8 mouse cellular contexts compared by ENCODE assay signal in the genomic region with DNA sequence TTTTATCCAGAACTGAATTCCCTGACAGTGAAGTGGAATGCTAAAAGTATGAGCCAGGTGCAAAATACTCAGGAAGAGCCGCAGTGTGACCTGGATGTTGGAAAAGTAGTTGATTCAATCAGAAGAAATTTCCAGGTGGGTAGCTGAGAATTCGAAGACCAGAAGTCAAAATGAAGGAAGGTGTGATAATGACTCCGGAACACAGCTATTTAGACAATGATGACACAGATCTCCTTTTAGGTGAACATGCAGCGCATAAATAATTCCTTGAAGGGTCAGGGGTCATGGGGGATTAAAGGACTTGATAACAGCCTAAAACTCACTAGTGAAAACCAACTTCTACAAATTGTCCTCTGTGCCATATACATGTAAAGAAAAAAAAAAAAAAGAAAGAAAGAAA. TPM values are rescaled to one million over a fixed set of nuclear protein-coding genes. Genes with fewer than 3 reads are reported as not detected.
DNase-seq lines count a peak whose midpoint lies in the region; ATAC-seq and TF ChIP-seq lines count a peak whose summit lies in the region.
"Had no signal": no experiment of that assay in that cellular context is flagged by ENCODE, and none has a peak within 500 bp of the region (broad histone marks: within the 10 kb centered on the region; RNA-seq: fewer than 3 reads in every experiment).

No protein-coding gene starts in this region.

- 91% methylated on average over 4 of the region's 4 CpGs for WGBS in intestine, embryonic 14.5 days
- 95% methylated on average over 4 of the region's 4 CpGs for WGBS in intestine, embryonic 16.5 days
- WGBS in embryonic facial prominence, embryonic 14.5 days: 95% methylated on average over 4 of the region's 4 CpGs
- WGBS in liver, embryonic 16.5 days (ENCODE audit: insufficient replicate concordance): 85% methylated on average over 4 of the region's 4 CpGs

- no peak for TF ChIP-seq RAD21 in MEL (IDR thresholded peaks at IDR 0.05; ENCODE audit: low read depth, low read length)

- no peak for TF ChIP-seq CTCF in MEL (IDR thresholded peaks at IDR 0.05 in 2 of 3, conservative IDR thresholded peaks at IDR 0.05 in 1 of 3; ENCODE audit: control insufficient read depth in 1 of 3, insufficient read depth in 1 of 3, low read depth in 2 of 3, low read length in 3 of 3, poor library complexity in 1 of 3, severe bottlenecking in 1 of 3)

- peaks cover 28% of the 10 kb centered on the region for H3K36me3 ChIP-seq in intestine, embryonic 14.5 days (ENCODE audit: control insufficient read depth, insufficient read depth, low read length)
- no peaks in the 10 kb centered on the region; the same call in 1 of the 2 replicates for H3K36me3 ChIP-seq in intestine, embryonic 16.5 days (ENCODE audit: control insufficient read depth, insufficient read depth, low read length)
- peaks cover 1 to 14% of the 10 kb centered on the region in 2 experiments; a peak in 2 of 4 replicates for H3K36me3 ChIP-seq in MEL (ENCODE audit: control insufficient read depth in 1 of 2, insufficient read depth in 2 of 2, low read length in 2 of 2)
- peaks cover 35% of the 10 kb centered on the region for H3K36me3 ChIP-seq in embryonic facial prominence, embryonic 14.5 days (ENCODE audit: control insufficient read depth, insufficient read depth, low read length)
- peaks cover 2% of the 10 kb centered on the region for H3K36me3 ChIP-seq in liver, embryonic 16.5 days (ENCODE audit: control insufficient read depth, insufficient read depth)

- H3K27ac ChIP-seq in intestine, embryonic 14.5 days (ENCODE audit: low read depth): peak overlapping the region; percentile 99; the same call in 1 of the 2 replicates
- no peak overlapping the region for H3K27ac ChIP-seq in intestine, embryonic 16.5 days (ENCODE audit: low read length)
- no peak overlapping the region for H3K27ac ChIP-seq in MEL (ENCODE audit: control insufficient read depth, low read depth, low read length)
- no peak overlapping the region; the same call in 1 of the 2 replicates for H3K27ac ChIP-seq in embryonic facial prominence, embryonic 14.5 days (replicated peaks; ENCODE audit: low read depth, low read length)
- no peak overlapping the region for H3K27ac ChIP-seq in liver, embryonic 16.5 days (ENCODE audit: low read length)

- H3K4me1 ChIP-seq in intestine, embryonic 14.5 days (replicated peaks; ENCODE audit: control insufficient read depth, insufficient read depth, low read length): peaks cover 5% of the 10 kb centered on the region; the same call in 1 of the 2 replicates
- peaks cover 5% of the 10 kb centered on the region; the same call in 1 of the 2 replicates for H3K4me1 ChIP-seq in intestine, embryonic 16.5 days (ENCODE audit: control insufficient read depth, insufficient read depth, low read length)
- H3K4me1 ChIP-seq in MEL (ENCODE audit: control insufficient read depth in 1 of 2, insufficient read depth in 2 of 2, low read length in 2 of 2): peaks cover 3 to 15% of the 10 kb centered on the region in 2 experiments; a peak in 3 of 4 replicates
- H3K4me1 ChIP-seq in embryonic facial prominence, embryonic 14.5 days (ENCODE audit: control insufficient read depth, insufficient read depth, low read length): peaks cover 8% of the 10 kb centered on the region
- H3K4me1 ChIP-seq in liver, embryonic 16.5 days (ENCODE audit: control insufficient read depth, low read depth, low read length): peaks cover 21% of the 10 kb centered on the region

- H3K4me2 ChIP-seq in intestine, embryonic 14.5 days (ENCODE audit: low read length): peak overlapping the region; percentile 55; the same call in 1 of the 2 replicates
- H3K4me2 ChIP-seq in intestine, embryonic 16.5 days (ENCODE audit: low read depth, low read length): no peak overlapping the region
- H3K4me2 ChIP-seq in embryonic facial prominence, embryonic 14.5 days (ENCODE audit: low read depth, low read length): no peak overlapping the region; the same call in 1 of the 2 replicates
- H3K4me2 ChIP-seq in liver, embryonic 16.5 days (ENCODE audit: low read depth, low read length): peak overlapping the region; percentile 93; the same call in 1 of the 2 replicates

- H3K9ac ChIP-seq in intestine, embryonic 14.5 days (ENCODE audit: low read length): no peak overlapping the region
- H3K9ac ChIP-seq in intestine, embryonic 16.5 days (ENCODE audit: low read depth, low read length): no peak overlapping the region
- peak overlapping the region; percentile 96; the same call in 1 of the 2 replicates for H3K9ac ChIP-seq in MEL (ENCODE audit: control insufficient read depth, low read depth, low read length, poor library complexity, severe bottlenecking)
- no peak overlapping the region for H3K9ac ChIP-seq in embryonic facial prominence, embryonic 14.5 days (ENCODE audit: low read depth, low read length)
- H3K9ac ChIP-seq in liver, embryonic 16.5 days (ENCODE audit: low read depth, low read length): no peak overlapping the region

- DNase-seq in intestine, embryonic 14.5 days (ENCODE audit: low spot score): no peak
- DNase-seq in MEL (ENCODE audit: low read depth, low spot score): no peak
- no peak for DNase-seq in embryonic facial prominence, embryonic 14.5 days (ENCODE audit: low spot score)
- DNase-seq in gastrocnemius, adult 18-20 months (ENCODE audit: low spot score): no peak
- no peak for DNase-seq in lung, postnatal 25 days (ENCODE audit: low spot score)

- peaks cover 19% of the 10 kb centered on the region for H3K79me2 ChIP-seq in MEL (ENCODE audit: control insufficient read depth, insufficient read depth, low read length, poor library complexity)

- H3K4me3 ChIP-seq in intestine, embryonic 14.5 days (ENCODE audit: low read depth, low read length): no peak overlapping the region
- no peak overlapping the region for H3K4me3 ChIP-seq in intestine, embryonic 16.5 days (ENCODE audit: low read length)
- H3K4me3 ChIP-seq in MEL (ENCODE audit: control insufficient read depth in 1 of 2, insufficient read depth in 1 of 2, low read depth in 2 of 2, low read length in 2 of 2): no peak overlapping the region
- 0 out of 2 replicates have a peak overlapping the region, but pooled peaks have one; percentile 75 for H3K4me3 ChIP-seq in embryonic facial prominence, embryonic 14.5 days (ENCODE audit: low read depth, low read length)
- no peak overlapping the region for H3K4me3 ChIP-seq in liver, embryonic 16.5 days (ENCODE audit: low read depth, low read length)

- TF ChIP-seq EP300 in MEL (IDR thresholded peaks at IDR 0.05; ENCODE audit: low read depth in 1 of 2, low read length in 2 of 2): no peak

- H3K9me3 ChIP-seq in intestine, embryonic 14.5 days (ENCODE audit: control insufficient read depth, low read length): no peaks in the 10 kb centered on the region
- H3K9me3 ChIP-seq in intestine, embryonic 16.5 days (ENCODE audit: control insufficient read depth, low read length): no peaks in the 10 kb centered on the region
- no peaks in the 10 kb centered on the region for H3K9me3 ChIP-seq in MEL (replicated peaks; ENCODE audit: insufficient read depth, low read length)
- H3K9me3 ChIP-seq in embryonic facial prominence, embryonic 14.5 days (ENCODE audit: control insufficient read depth, low read length): no peaks in the 10 kb centered on the region
- no peaks in the 10 kb centered on the region for H3K9me3 ChIP-seq in liver, embryonic 16.5 days (replicated peaks; ENCODE audit: control insufficient read depth, low read length)
- H3K9me3 ChIP-seq: heart, embryonic 12.5 days had no signal

- TF ChIP-seq POLR2A in MEL (IDR thresholded peaks at IDR 0.05; ENCODE audit: control insufficient read depth in 1 of 2, insufficient read depth in 1 of 2, low read depth in 1 of 2, low read length in 2 of 2, poor library complexity in 1 of 2): no peak

- no peak for ATAC-seq in intestine, embryonic 14.5 days (replicated peaks; ENCODE audit: low FRiP score, low TSS enrichment, low read depth)
- ATAC-seq in intestine, embryonic 16.5 days: no peak
- no peak for ATAC-seq in embryonic facial prominence, embryonic 14.5 days (ENCODE audit: low read depth)
- no peak for ATAC-seq in liver, embryonic 16.5 days (ENCODE audit: low read depth)

- no peaks in the 10 kb centered on the region for H3K27me3 ChIP-seq in intestine, embryonic 14.5 days (replicated peaks; ENCODE audit: control insufficient read depth, insufficient read depth, low read length)
- H3K27me3 ChIP-seq in intestine, embryonic 16.5 days (replicated peaks; ENCODE audit: control insufficient read depth, insufficient read depth, low read length): no peaks in the 10 kb centered on the region
- H3K27me3 ChIP-seq in MEL (ENCODE audit: control insufficient read depth in 1 of 2, insufficient read depth in 2 of 2, low read length in 2 of 2): no peaks in the 10 kb centered on the region
- no peaks in the 10 kb centered on the region for H3K27me3 ChIP-seq in embryonic facial prominence, embryonic 14.5 days (replicated peaks; ENCODE audit: control insufficient read depth, insufficient read depth, low read length)
- H3K27me3 ChIP-seq in liver, embryonic 16.5 days (ENCODE audit: control insufficient read depth, insufficient read depth, low read depth, low read length): no peaks in the 10 kb centered on the region
- H3K27me3 ChIP-seq: heart, embryonic 12.5 days had no signal

RNA-seq across cellular contexts. Expression of gene Bcl7b, which starts 0.6 kb away (rescaled TPM):
- 48.0 and 55.3 TPM in 2 replicates for polyA plus RNA-seq in intestine, embryonic 14.5 days (2014; fragmentation: Nextera tagmentation; extraction: Ambion mirVana)
- polyA plus RNA-seq in intestine, embryonic 16.5 days (2015; fragmentation: Nextera tagmentation; extraction: Ambion mirVana): 53.7 and 54.7 TPM in 2 replicates
- 44.6 and 45.1 TPM in 2 replicates for total RNA-seq in MEL (2012; rRNA removed)
- polyA plus RNA-seq in MEL (2012; ENCODE audit: insufficient read depth in 1 of 2, insufficient read length in 2 of 2, low read depth in 1 of 2, low replicate concordance in 2 of 2, missing spikeins in 1 of 2): 10 to 100 TPM in 1 of 2 experiments, not detected in 1; 76.0 TPM
- 44.3 and 44.4 TPM in 2 replicates for polyA plus RNA-seq in embryonic facial prominence, embryonic 14.5 days (2014; fragmentation: Nextera tagmentation; extraction: Ambion mirVana)
- polyA plus RNA-seq in liver, embryonic 16.5 days (2015; fragmentation: Nextera tagmentation; extraction: Ambion mirVana): 24.8 and 25.8 TPM in 2 replicates
- 10 to 100 TPM; 26.3 to 31.3 TPM for total RNA-seq in gastrocnemius, adult 18-20 months (2021)

RNA-seq across cellular contexts. Expression of gene Tbl2, which starts 18.0 kb away (rescaled TPM):
- 26.2 and 27.8 TPM in 2 replicates for polyA plus RNA-seq in intestine, embryonic 14.5 days (2014; fragmentation: Nextera tagmentation; extraction: Ambion mirVana)
- 26.1 and 27.4 TPM in 2 replicates for polyA plus RNA-seq in intestine, embryonic 16.5 days (2015; fragmentation: Nextera tagmentation; extraction: Ambion mirVana)
- 19.3 and 20.5 TPM in 2 replicates for total RNA-seq in MEL (2012; rRNA removed)
- 10 to 100 TPM in 1 of 2 experiments, not detected in 1; 30.3 TPM for polyA plus RNA-seq in MEL (2012; ENCODE audit: insufficient read depth in 1 of 2, insufficient read length in 2 of 2, low read depth in 1 of 2, low replicate concordance in 2 of 2, missing spikeins in 1 of 2)
- polyA plus RNA-seq in embryonic facial prominence, embryonic 14.5 days (2014; fragmentation: Nextera tagmentation; extraction: Ambion mirVana): 24.1 and 30.1 TPM in 2 replicates
- polyA plus RNA-seq in liver, embryonic 16.5 days (2015; fragmentation: Nextera tagmentation; extraction: Ambion mirVana): 11.1 and 11.6 TPM in 2 replicates
- total RNA-seq in gastrocnemius, adult 18-20 months (2021): 1 to 10 TPM; 7.0 to 7.6 TPM

RNA-seq across cellular contexts. Expression of gene Baz1b, which starts 19.6 kb away (rescaled TPM):
- polyA plus RNA-seq in intestine, embryonic 14.5 days (2014; fragmentation: Nextera tagmentation; extraction: Ambion mirVana): 50.8 and 54.2 TPM in 2 replicates
- polyA plus RNA-seq in intestine, embryonic 16.5 days (2015; fragmentation: Nextera tagmentation; extraction: Ambion mirVana): 19.0 and 20.9 TPM in 2 replicates
- 69.1 and 72.9 TPM in 2 replicates for total RNA-seq in MEL (2012; rRNA removed)
- polyA plus RNA-seq in MEL (2012; ENCODE audit: insufficient read depth in 1 of 2, insufficient read length in 2 of 2, low read depth in 1 of 2, low replicate concordance in 2 of 2, missing spikeins in 1 of 2): 10 to 100 TPM; 44.5 to 81.5 TPM
- 46.9 and 48.4 TPM in 2 replicates for polyA plus RNA-seq in embryonic facial prominence, embryonic 14.5 days (2014; fragmentation: Nextera tagmentation; extraction: Ambion mirVana)
- 14.3 and 15.5 TPM in 2 replicates for polyA plus RNA-seq in liver, embryonic 16.5 days (2015; fragmentation: Nextera tagmentation; extraction: Ambion mirVana)
- 10 to 100 TPM; 32.9 to 34.8 TPM for total RNA-seq in gastrocnemius, adult 18-20 months (2021)

Comparison
In these comparisons a context has a peak if more than half of its experiments do, and no peak if none do; other contexts are left out.
1. H3K4me2 ChIP-seq: peak in intestine, embryonic 14.5 days (single experiment) and liver, embryonic 16.5 days (single experiment); none in intestine, embryonic 16.5 days (single experiment) and embryonic facial prominence, embryonic 14.5 days (single experiment).